Mouse (Mus musculus) cerebellum, postnatal 25 days (tissue): Measurements from ENCODE around the gene Cuedc2.
A peak's percentile ranks its signal among the peaks of the same experiment; 100 is the strongest.

Experiments used
- DNase-seq, 2 experiments: peaks; one replicate each; pipeline ENCODE4 v3.0.0; 2021; ENCODE audit warnings: mixed read lengths in 2 of 2

Cuedc2 gene

DNA sequence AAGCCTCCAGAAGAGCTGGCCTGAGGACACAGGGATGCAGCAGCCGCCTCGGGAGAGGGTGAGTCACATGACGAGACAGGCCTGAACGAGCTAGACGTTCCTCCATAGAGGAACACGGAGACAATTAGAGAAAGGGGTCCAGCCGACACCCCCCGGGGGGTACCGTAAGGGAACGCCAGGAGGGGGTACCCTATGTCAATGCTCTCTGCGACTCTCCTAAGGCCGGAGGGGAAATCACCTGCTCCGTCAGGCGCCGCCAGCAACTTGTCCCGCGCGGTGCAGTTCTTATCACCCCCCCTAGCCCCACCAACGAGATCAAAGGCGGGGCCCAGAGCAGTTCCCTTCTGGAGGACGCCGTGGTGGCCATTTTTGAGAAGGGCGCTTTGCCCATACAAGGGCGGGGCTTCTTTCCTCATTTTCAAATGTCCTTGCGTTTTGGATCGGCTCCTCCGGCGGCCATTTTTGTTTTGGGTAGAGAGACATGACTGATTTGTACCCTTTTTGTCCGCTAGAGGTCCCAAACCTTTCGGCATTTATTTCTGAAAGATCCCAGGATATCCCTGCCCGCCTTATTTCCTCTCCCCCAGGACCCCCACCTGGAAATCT is at the start of gene Cuedc2:
TSS of gene Cuedc2 (minus strand) at position 372 of the 606 bp plus-strand sequence.
- peak; percentile 99 for DNase-seq

DNA sequence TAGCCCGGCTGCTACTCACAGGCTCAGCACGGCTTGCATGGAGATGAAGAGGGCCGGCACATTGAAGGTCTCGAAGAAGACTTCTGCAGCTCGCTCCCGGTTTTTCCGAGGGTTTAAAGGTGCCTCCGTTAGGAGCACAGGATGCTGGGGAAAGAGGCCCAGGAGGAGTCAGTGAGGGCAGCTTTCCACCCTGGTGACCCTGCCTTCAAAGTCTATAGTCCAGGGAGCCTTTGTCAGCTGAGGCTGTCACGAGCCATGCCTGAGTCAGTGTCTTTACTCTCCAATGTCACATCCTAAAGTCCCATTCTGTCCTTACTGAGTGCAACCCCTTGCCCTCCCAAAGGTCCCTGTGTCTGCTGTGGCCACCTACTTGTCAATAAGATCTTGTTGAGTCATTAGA is 43.8 kb upstream of the Cuedc2 start:
- no peak for DNase-seq

DNA sequence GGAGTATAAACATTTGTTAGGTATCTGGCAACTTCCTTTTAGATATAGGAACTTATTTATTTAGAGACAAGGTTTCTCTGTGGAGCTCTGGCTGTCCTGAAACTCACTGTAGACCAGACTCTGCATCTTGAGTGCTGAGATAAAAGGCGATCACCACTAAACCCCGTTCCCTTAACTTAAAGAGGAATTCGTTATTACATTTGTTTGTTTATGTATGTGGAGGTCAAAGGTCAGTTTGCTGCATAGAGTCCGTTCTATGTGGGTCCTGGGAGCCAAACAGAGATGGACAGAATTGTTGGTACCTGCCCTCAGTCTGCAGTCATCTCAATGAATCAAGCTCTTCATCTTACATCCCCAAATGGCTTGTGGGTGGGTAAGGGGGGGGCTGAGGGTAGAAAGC is 37.4 kb upstream of the Cuedc2 start:
- no peak for DNase-seq

DNA sequence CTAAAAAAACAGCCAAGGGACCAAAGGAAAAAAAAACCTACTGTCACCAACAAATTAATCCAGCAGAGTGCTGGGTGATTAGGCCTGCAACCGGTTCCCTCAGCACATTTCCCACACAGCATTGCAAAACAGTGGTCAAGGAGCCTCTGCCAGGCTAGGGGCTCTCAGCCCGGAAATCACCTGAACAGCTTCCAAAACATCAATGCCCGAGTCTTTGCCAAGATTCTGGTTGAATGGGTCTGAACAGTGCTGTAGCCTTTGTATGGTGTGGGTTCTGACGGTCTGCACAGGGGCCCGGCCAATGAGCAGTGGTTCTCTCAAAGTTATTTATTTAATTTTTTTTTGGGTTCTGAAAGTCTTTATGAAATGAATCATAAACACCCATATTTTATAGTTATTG is 37.0 kb upstream of the Cuedc2 start:
- peak in 1 of 2 experiments; percentile 42 for DNase-seq

DNA sequence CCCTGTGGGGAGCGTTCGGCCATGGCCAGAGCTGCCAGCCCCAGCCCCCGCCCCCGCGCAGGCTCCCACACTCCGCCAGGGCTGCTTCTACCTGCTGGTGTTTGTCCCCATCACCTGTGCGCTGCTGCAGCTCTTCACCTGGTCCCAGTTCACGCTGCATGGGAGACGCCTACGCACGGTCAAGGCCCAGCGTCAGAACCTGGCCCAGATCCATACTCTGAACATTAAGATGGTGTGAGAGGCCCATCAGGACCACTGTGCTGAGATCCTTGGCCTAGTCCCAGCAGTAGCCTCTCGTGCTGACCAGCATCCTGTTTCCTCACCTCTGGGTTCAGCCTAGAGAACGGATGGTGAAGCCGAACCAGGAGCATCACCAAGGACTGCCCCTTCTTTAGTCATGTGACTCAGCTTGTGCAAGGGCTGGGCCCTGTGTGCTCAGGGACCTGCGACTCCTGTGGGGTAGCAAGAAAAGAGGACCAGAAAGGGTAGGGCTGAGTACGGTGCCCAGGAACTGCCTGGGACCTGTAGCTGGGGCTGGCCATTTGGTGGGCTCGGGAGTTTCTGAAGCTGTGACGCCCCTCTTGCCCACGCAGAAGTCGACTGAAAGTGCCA is 36.1 kb upstream of the Cuedc2 start:
- peak; percentile 44 to 48 for DNase-seq

DNA sequence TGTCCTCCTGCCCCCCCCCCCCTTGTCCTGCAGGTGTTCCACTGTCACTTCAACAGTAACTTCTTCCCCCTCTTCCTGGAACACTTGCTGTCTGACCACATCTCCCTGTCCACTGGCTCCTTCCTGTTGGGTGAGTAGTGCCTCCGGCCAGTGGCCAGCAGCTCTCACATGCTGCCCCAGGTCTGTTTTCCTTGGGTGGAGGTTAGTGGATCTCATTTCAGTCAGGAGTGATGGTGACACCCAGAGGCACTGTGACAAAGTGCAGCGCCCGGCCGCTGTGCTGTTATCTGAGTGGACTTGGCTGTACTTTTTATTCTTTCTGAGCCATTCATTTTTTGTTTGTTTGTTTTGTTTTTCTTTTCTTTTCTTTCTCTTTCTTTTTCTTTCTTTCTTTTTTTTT is 30.7 kb upstream of the Cuedc2 start:
- DNase-seq, result peak; percentile 76 to 83

DNA sequence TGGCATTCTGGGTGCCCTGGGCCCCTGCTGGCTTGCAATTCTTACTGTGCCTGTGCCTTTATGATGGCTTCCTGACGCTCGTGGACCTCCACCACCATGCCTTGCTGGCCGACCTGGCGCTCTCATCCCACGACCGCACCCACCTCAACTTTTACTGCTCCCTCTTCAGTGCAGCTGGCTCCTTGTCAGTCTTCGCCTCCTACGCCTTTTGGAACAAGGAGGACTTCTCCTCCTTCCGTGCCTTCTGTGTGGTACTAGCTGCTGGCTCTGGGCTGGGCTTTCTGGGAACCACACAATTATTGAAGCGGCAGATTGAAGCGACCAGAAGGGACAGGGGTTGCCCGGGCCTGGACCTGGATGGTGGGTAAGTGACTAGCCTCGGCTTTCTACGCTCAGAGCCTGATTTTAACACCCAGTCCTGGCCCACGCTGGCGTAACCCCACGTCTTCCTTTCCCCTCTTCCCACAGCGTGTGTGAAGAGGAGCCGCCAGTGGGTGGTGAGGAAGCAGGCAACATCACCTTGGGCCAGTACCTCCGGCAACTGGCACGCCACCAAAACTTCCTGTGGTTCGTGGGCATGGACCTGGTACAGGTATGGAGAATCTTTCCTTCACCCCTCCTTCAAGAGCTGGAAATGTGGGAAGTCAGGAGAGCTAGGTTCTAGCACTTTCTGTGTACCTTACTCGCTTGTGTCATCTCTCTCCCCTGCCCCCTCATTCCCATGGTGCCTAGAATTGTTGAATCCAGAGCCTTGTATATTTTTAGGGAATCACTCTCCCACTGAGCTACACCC is 29.5 kb upstream of the Cuedc2 start:
- no peak for DNase-seq

DNA sequence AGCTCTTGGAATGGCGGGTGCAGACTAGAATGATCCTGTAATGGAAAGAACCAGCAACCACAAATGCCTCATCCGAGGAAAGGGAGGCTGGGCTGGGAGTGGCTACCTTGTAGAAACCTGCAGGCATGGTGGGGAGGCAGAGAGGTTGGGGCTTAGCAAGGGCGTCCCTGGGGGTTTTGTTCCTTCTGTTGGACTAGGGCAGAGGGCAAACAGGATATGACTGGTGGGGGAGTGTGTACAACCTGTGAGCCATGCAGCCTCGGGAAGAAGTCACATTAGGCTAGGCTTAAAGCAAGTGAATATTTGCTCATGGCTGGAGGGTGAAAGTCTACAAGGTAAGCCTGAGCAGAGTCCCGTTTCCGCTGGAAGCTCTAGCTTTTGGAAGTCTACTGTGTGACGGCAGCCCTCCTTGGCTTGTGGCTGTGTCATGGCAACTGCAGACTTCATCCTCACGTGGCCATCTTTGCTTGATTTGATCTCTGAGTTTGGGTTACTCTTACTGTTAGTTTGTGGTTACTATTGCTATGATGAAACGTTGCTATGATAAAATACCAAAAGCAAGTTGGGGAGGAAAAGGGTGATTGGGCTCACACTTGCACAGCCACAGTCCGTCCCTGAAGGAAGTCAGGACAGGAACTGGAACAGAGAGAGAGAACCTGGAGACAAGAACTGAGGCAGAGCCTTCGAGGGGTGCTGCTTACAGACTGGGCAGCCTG is 24.9 kb upstream of the Cuedc2 start:
- no peak for DNase-seq

DNA sequence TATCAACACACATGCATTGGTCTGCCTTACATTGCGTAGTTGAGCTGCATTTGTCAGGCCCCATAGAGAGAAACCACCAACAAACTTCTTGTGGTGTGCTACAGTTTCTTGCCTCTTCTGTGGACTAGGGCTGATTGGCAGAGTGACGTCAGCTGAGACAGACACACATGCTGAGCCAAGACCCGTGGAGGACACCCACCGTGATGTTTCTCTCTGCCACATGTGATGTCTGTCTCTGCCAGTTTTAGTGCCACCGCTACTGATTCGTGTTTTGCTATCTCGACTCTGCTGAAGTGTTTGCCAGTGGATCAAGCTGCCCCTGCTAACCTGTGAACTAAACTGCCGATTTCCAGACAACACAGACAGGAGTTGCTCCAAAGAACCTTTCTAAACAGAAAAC is 23.6 kb upstream of the Cuedc2 start:
- DNase-seq, result no peak

DNA sequence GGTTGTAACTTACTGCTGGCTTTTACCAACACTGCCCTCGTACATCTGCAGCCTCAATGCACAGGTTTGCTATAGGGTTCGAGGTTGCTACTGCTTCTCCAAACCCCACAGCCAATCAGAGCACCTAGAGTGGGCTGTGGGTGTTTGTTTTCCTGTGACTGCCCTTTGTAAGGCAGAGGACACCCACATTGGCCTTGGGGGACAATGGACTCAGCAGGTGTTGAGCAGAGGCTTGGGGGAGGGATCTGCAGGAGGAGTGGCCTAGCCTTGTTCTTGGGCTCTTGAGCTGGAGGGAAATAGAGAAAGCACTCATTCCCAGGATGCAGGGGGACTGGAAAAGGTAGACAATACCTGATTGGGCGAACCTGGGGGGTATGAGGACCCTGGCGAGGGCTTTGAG is 19.9 kb upstream of the Cuedc2 start:
- DNase-seq, result no peak

DNA sequence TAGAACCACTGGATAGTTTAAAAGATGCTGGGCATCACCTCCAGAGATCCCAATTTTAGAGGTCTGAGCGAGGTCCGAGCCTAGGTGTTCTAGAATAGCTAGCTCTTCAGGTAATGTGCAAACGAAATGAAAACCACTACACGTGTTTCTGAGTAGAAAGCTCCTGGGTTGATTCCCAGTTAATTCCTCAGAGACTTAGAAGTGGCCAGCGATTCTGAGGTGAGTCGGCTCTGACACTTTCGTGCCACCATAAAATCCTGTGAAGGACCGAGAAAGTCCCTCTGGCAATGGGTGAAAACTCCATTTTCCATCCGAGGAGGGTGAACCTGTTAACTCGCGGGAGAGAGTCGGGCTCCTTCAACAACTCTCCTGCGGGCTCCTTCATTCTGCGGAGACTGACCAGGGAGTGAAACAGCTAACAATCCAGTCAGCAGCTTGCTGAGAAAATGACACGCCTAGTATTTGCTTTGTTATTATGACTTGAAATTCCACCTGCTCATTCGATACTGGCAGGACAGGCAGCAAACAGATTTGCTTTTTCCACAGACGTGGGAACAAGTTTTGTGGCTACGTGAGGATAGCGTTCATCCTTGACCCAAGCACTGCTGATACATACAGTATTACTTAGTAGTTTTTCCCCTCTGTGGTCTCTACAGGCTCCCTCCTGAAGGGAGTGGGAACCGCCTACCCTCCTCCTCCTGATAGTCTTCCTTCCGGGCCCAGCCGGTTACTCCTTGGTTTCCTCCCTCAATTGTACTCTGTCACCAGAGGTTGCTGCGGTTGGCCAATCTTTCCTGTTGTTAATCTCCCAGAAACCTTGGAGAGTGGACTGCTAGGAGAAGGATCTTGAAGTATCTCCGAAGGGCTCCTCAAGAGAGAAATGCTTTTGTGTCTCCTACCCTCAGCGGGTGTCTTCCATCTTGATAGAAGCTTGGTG is 19.1 kb upstream of the Cuedc2 start:
- no peak for DNase-seq

DNA sequence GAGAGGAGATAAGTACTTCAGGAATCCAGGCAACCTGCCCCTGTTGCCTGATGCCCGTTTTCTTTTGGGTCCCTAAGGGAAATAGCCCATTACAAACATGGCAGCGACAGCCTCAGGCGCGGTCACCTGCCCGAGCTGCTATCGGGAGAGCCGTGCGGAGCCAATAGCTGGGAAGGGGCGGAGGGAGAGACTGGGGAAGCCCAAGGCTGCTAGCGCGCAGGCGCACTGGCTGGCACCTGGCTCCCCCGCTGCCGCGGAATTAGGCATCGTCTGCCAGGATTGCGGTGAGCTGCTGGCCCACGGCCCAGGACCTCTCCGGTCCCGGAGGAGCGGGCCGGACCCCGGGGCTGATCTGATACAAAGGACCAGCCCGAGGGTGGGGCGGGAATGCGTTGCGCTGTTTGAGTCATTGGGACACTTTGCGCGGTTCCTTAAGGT is 18.2 kb upstream of the Cuedc2 start:
- DNase-seq, result peak; percentile 95 to 97

DNA sequence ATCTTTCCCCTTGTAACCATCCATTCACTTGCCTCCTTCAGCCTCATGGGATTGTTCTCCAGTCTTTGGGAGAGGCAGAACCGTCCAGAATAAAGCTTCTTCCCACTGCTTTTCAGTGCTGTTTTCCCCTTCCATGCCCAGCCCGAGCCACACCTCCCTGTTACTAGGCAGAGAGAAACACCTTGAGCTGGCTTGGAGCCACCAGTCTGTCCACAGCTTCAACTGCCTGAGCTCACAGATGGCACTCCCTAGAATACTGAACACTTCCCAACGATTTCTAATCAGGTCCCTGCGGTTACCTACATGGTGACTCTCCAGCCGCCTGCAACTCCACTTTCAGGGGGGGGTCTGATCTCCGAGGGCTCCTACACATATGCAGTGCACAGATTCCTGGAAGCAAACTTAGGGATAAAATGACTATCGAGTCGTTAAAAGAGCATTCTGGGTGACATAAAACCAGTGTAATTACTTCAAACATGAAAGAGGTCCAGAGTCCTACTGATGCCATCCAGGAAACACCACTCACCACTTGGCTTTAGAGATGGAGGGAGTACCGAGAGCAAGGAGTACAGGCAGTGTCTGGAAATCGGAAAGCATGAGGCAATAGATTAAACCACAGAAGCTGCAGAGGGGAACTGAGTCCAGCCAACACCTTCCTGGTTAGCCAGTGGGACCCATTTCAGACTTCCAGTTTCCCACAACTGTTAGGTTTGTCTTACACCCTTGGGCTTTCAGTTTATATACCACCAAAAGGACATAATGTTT is 11.8 kb upstream of the Cuedc2 start, which contains the start of gene 2310034G01Rik:
TSS of gene 2310034G01Rik (minus strand) at position 135 of the 765 bp plus-strand sequence.
- DNase-seq, result peak; percentile 49 to 74

DNA sequence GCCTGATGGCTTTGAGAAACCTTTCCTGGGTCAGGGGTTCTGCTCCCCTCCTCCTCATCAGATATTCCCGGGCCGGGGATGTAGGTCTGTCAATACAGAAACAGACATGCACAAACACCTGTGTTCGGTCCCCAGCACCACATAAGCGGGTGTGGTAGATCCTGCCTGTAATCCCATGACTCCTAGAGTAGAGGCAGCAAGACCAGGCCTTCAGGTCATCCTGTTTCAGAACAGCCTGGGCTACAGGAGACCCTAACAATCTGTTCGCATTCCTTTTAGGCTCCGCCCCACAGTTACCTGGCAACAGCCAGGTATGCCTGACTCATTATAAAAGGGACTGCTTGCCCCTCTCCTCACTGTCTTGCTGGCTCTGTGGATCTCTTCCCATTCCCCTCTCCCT is 11.0 kb upstream of the Cuedc2 start:
- no peak for DNase-seq

DNA sequence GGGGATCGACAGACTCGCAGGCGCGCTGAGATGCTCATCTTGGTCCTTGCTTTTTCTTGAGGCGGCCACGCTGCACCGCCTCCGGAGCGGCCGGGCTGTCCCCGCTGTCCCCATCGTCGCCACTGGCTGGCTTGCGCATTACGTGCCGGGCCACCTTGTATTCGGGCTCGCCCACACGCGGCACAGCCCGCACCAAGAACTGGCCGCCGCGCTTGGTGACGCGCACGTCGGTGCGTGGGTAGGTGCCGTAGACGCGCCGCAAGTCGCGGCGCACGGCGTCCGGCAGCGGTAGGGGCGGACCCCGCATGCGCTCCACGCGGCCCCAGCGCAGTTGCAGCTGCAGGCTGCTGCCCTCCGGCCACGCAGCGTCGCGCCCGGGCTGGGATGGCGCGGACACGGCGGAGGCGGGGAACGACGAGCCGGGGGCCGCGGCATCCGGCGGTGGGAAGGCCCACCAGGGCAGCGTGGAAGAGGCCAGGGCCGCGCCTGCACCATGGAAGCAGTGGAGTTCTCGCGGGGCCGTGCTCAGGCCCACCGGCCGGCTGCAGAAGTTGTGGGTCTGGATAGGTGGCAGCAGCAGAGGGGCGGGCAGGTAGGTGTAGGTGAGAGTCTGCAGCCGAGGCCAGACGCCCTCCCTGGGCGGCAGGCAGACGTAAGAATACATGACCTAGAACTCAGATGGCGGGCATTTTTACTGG is 10.4 kb upstream of the Cuedc2 start:
- DNase-seq, result peak; percentile 92 to 95

DNA sequence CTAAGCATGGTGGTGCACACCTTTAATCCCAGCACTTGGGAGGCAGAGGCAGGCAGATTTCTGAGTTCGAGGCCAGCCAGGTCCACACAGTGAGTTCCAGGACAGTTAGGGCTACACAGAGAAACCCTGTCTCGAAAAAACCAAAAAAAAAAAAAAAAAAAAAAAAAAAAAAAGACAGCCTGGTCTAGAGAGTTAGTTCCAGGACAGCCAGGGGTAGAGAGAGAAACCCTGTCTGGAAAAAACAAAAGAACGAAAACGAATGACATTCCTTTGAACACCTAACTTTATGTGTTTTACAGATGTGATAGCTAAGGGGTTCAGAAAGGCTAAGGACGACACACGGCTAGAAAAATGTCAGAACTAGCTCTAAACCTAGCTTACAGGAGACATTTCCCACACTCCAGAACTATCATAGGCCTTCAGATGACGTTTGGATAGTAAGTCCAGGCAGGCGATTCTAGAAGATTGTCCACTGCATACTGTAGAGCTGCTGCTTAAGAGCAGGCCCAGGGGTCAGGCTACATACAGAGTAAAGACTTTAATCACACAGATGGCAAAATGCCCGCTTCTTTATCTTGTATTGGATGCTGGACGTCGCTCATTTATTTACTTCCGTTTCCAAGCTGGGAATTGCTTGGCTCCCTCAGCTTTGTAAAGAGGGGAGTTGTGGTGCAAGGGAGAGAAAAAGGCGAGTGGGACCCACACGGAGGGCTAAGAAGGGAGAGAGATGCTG is 9.6 kb upstream of the Cuedc2 start:
- DNase-seq, result peak in 1 of 2 experiments; percentile 41

DNA sequence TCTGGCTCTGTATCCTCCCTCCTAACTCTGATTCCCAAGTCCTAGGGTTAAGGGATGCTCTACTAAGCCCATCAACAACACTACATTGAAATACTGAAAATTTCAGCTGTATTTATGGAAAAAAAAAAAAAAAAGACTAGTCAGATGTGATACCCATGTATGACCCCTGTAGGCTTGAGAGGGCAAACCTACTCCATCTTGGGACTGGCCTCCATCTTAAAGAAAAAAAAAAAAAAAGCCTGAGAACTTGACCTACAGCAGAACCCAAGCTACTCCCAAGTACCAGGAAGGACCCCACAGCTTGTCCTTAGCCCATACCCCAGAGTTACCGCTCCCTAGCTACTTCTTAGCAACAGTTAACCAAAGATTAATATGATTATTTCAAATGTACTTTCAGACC is 8.6 kb upstream of the Cuedc2 start:
- no peak for DNase-seq

DNA sequence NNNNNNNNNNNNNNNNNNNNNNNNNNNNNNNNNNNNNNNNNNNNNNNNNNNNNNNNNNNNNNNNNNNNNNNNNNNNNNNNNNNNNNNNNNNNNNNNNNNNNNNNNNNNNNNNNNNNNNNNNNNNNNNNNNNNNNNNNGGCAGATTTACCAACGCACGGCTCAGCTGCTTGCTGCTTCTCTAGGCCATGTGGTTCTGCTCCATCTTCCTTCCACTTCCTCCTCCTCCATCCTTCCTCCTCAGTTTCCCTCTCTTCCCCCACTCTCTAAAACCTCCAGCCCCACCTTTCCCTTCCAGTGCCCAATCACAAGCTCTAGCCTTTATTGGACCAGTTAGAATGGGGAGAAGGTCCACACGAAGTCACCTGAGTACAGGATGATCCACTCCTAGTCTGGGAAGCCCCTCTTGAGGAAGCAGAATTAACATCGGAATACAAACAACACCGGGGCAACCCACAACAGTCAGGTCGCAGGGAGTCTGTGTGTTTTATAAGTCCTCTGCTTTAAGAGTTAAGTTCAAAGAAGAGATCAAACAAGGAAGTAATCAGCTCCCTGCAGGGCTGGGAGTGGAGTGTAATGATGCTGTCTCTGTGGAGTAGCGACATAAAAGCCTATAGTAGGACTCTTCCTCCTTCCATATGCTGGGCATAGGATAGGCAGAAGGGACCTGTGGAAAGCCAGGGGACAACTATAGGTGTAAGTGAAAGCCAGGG is 6.4 kb upstream of the Cuedc2 start:
- no peak for DNase-seq

DNA sequence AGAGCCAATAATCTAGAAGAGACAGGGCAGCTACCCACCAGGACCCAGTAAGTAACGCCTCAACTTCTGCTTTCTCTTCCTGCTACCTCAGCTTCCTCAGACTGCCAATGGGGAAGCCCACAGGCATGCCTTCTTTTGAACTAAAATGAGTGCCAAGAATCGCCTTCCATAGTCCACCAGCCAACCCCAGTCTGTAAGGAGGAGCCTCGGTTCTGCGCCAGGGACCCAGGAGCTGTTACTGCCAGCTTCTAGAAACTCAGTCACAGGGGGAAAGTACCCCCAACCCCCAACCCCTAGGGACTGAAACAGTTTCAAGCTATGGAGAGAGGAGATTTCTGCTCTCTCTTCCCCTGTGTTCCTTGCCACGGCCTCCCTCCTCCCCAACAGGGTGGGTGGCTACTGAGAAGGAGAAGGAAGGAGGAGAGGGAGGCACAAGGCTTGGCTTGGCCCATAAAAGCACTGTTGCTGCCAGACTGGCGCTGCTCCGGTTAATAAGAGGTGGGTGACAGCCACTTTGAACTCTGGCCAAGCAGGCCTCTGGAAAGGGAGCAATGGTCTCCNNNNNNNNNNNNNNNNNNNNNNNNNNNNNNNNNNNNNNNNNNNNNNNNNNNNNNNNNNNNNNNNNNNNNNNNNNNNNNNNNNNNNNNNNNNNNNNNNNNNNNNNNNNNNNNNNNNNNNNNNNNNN is 927 bp upstream of the Cuedc2 start:
- DNase-seq, result peak; percentile 49 to 53
